Mouse (Mus musculus) embryonic fibroblast, embryonic 13.5 days (primary cell): Measurements from ENCODE around the gene Blnk.

ENCODE experiments used
- CTCF ChIP-seq: IDR thresholded peaks from 2 replicates; pipeline ENCODE4 v1.5.1; 2011; ENCODE audit warnings: mild to moderate bottlenecking, control low read depth, low read length, moderate library complexity, borderline replicate concordance; ENCODE audit not compliant: insufficient read depth
- POLR2A ChIP-seq: IDR thresholded peaks from 2 replicates; pipeline ENCODE4 v1.6.1; 2011; ENCODE audit warnings: low read depth, mild to moderate bottlenecking, control low read depth, low read length, moderate library complexity

GRCm38 (mm10) chr19:40992517-40993044, 1.8 kb downstream of the Blnk start:
- TF ChIP-seq POLR2A = no peak
- no peak for TF ChIP-seq CTCF
